Mouse (Mus musculus) hindbrain, embryonic 13.5 days (tissue): ENCODE results near the gene Fam167b. TPM values are rescaled to one million over a fixed set of nuclear protein-coding genes. Genes with fewer than 3 reads are reported as not detected.

Experiments
- ATAC-seq: fragments of 200-750 bp; cut with Nextera tagmentation; 2 replicates; pipeline ENCODE4 v1.8.0; 2017; ENCODE audit warnings: moderate TSS enrichment; ENCODE audit not compliant: low FRiP score
- H3K27ac ChIP-seq: fragments of 300-500 bp; sonication (generic); 2 replicates; pipeline ENCODE4 v1.5.1; 2015; ENCODE audit warnings: inconsistent platforms, mild to moderate bottlenecking, moderate library complexity
- H3K27me3 ChIP-seq: fragments of 300-500 bp; sonication (generic); 2 replicates; pipeline ENCODE4 v1.6.1; 2015; ENCODE audit warnings: mild to moderate bottlenecking, inconsistent platforms
- H3K36me3 ChIP-seq: fragments of 300-500 bp; sonication (generic); 2 replicates; pipeline ENCODE4 v1.6.1; 2015; ENCODE audit warnings: mild to moderate bottlenecking, inconsistent platforms
- H3K4me1 ChIP-seq: fragments of 300-500 bp; sonication (generic); replicated peaks from 2 replicates; pipeline ENCODE4 v1.6.1; 2015; ENCODE audit warnings: inconsistent platforms
- H3K4me2 ChIP-seq: fragments of 300-500 bp; sonication (generic); 2 replicates; pipeline ENCODE4 v1.6.1; 2015; ENCODE audit warnings: inconsistent platforms, mild to moderate bottlenecking, moderate library complexity
- H3K4me3 ChIP-seq: fragments of 300-500 bp; sonication (generic); 2 replicates; pipeline ENCODE4 v1.5.1; 2015; ENCODE audit warnings: mild to moderate bottlenecking, inconsistent platforms
- H3K9ac ChIP-seq: fragments of 300-500 bp; sonication (generic); 2 replicates; pipeline ENCODE4 v1.6.1; 2015; ENCODE audit warnings: mild to moderate bottlenecking, inconsistent platforms
- H3K9me3 ChIP-seq: fragments of 300-500 bp; sonication (generic); 2 replicates; pipeline ENCODE4 v1.6.1; 2016; ENCODE audit warnings: inconsistent platforms
- WGBS: fragments of 180-500 bp; shearing (Covaris S2); methylation state at CpG from one replicate; pipeline ENCODE4 v1.1.7; 2015; 5-methylcytosine and 5-hydroxymethylcytosine counted together
- polyA plus RNA-seq: library from polyadenylated mRNA; unstranded; fragments of >200 nt; fragmentation: Nextera tagmentation; extraction: Ambion mirVana; gene quantifications from 2 replicates; pipeline ENCODE4 v1.2.1, GENCODE M21; 2015

Fam167b gene
- polyA plus RNA-seq, 1 experiment from 2014 or later = 0.87 TPM

DNA sequence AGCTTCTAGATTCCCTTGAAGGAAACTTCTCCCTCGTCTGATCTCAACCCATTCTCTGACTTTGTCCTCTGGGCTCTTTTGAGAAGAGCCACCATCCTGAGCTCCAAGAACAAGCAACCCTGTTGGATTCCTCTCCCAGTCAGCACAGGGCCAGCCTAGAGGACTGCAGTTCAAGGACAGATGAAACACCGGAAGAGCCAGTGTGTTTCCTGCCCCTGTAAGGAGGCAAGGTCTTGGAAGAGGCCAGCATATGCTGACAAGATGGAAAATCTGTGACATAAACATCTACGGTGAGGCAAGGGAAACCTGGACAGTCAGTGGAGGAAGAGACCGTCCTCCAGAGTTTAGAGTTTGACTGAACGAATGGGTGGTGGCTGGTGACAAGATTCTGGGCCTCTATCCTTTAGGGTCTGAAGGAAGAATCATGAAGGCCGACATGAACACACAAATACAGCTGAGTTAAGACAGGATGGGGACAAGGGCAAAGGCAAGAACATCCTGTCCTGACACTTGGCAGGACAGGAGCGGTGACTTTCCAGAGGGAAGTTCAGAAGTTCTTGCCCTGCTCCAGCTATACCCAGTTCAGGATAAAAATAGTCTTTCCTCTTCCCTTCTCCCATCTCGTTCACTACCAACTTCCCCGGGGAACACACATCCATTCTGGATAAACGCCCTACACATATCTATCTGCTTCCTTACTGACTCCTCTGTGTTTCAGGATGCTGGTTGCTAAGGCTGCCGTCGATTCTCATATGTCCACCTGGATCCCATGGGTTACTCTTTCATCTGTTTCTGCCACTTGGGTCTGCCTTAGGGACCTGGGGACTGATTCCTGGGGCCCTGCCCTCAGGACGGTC lies 5.9 kb downstream of the Fam167b start:
- Histone ChIP-seq H3K4me3 (no peak overlapping the region), H3K27ac (no peak overlapping the region), H3K9me3 (no peaks in the 10 kb centered on the region), H3K9ac (no peak overlapping the region), H3K36me3 (no peaks in the 10 kb centered on the region), H3K27me3 (no peaks in the 10 kb centered on the region), H3K4me1 (peaks cover 7% of the 10 kb centered on the region; the same call in 1 of the 2 replicates), H3K4me2 (no peak overlapping the region)
- 87% methylated on average over 13 of the region's 13 CpGs for WGBS
- ATAC-seq = no peak

DNA sequence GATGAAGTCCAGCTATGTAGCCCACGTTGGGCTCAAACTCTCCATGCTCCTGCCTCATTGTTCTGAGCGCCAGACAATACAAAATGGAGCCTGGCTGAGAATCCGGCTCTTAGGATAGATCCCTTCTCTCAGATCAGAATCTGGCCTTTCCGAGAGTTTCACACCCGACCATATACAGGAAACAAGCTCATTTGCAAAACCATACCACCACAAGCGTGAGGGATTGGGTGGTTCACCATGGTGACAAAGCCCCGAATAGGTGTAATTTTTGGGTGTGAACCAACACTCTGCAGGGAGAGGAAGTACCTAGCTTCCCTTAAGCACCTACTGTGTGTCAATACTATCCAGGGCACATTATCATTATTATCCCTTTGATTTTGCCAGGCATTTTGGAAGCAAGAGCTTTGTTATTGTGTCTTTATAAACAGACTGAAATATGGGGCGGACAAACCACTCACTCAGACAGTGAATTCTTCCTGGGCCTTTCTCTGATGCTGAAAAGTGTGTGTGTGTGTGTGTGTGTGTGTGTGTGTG lies 6.7 kb downstream of the Fam167b start:
- 79% methylated on average over 8 of the region's 8 CpGs for WGBS
- Histone ChIP-seq H3K4me3 (no peak overlapping the region), H3K27ac (no peak overlapping the region), H3K9me3 (no peaks in the 10 kb centered on the region), H3K4me2 (no peak overlapping the region), H3K9ac (no peak overlapping the region), H3K27me3 (no peaks in the 10 kb centered on the region), H3K4me1 (no peaks in the 10 kb centered on the region), H3K36me3 (no peaks in the 10 kb centered on the region)
- no peak for ATAC-seq

- H3K36me3 ChIP-seq = no peaks in the 10 kb centered on the region
- H3K9me3 ChIP-seq = no peaks in the 10 kb centered on the region
- ATAC-seq = no peak
- H3K27ac ChIP-seq = no peak overlapping the region
- WGBS = 89% methylated on average over 6 of the region's 6 CpGs
- H3K4me3 ChIP-seq = no peak overlapping the region
- H3K27me3 ChIP-seq = no peaks in the 10 kb centered on the region
- H3K4me1 ChIP-seq = no peaks in the 10 kb centered on the region
- no peak overlapping the region for H3K4me2 ChIP-seq
- H3K9ac ChIP-seq = no peak overlapping the region
Observed at GRCm38 (mm10) chr4:129570028-129570427, 8.3 kb downstream of the Fam167b start.

- Histone ChIP-seq H3K9me3 (no peaks in the 10 kb centered on the region), H3K27ac (no peak overlapping the region), H3K4me3 (no peak overlapping the region), H3K36me3 (no peaks in the 10 kb centered on the region), H3K27me3 (no peaks in the 10 kb centered on the region), H3K4me2 (no peak overlapping the region), H3K9ac (no peak overlapping the region), H3K4me1 (no peaks in the 10 kb centered on the region)
- WGBS = 90% methylated on average over 7 of the region's 7 CpGs
- ATAC-seq = no peak
Observed at GRCm38 (mm10) chr4:129568366-129568765, 10.0 kb downstream of the Fam167b start.

DNA sequence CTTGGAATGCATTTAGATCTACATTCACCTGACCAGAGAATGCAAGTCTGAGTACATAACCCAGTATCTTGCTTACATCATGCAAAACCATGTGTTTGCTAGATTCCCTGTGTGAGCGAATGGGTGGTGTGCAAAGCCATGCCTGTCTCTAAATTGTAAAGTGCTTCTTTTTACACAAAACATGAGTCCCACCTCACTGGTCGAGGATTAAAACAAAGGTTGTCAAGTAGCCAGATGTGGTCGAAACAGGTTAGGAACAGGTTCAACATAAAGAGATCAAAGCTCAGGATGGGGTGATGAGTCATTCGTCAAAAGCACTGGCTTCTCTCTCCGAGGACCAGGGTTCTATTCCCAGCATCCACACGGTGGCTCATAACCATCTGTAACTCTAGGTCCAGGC lies 13.2 kb downstream of the Fam167b start:
- no peaks in the 10 kb centered on the region for H3K36me3 ChIP-seq

DNA sequence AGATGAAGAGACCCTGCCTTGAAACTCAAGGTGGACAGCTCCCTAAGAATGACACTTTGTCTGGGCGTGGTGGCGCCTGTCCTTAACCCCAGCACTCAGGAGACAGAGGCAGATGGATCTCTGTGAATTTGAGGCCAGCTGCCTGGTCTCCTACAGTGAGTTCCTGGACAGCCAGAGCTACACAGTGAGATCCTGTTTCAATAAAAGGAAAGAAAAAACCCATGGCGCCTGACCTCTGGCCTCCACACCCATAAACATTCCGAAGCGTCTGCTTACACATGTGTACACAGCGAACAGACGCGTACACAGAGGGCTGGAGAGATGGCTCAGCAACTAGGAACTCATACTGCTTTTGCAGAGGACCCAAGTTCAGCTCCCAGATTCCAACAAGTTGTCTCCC lies 14.6 kb downstream of the Fam167b start:
- no peaks in the 10 kb centered on the region for H3K4me1 ChIP-seq
- H3K9me3 ChIP-seq = no peaks in the 10 kb centered on the region
- 64% methylated on average over 8 of the region's 8 CpGs for WGBS
- H3K9ac ChIP-seq = no peak overlapping the region
- H3K36me3 ChIP-seq = no peaks in the 10 kb centered on the region
- ATAC-seq = no peak
- no peaks in the 10 kb centered on the region for H3K27me3 ChIP-seq
- H3K27ac ChIP-seq = no peak overlapping the region
- H3K4me3 ChIP-seq = no peak overlapping the region
- no peak overlapping the region for H3K4me2 ChIP-seq

More for the DNA sequence above, 13.2 kb downstream of the Fam167b start:
- Histone ChIP-seq H3K9ac (no peak overlapping the region), H3K4me1 (no peaks in the 10 kb centered on the region), H3K4me3 (no peak overlapping the region), H3K9me3 (no peaks in the 10 kb centered on the region), H3K4me2 (no peak overlapping the region), H3K27ac (no peak overlapping the region), H3K27me3 (no peaks in the 10 kb centered on the region)
- ATAC-seq = no peak
- WGBS = 88% methylated on average over 6 of the region's 6 CpGs

DNA sequence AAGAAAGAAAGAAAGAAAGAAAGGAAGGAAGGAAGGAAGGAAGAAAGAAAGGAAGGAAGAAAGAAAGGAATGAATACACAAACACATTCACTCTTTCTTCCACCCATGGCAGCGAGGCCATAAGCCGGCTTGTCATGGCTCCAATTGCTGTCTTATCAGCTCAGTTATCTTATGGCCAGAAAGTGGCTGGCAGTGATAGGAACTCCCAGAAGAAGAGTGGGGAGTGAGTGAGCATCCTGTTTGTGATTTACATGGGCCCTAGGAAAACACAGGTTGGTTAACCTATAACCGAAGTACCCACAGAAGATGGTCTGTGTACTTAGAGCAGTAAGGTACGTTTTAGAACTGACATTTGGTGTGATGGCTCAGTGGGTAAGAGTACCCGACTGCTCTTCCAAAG lies 17.2 kb downstream of the Fam167b start:
- Histone ChIP-seq H3K27ac (no peak overlapping the region), H3K36me3 (no peaks in the 10 kb centered on the region), H3K4me2 (no peak overlapping the region), H3K9ac (no peak overlapping the region), H3K4me3 (no peak overlapping the region), H3K9me3 (no peaks in the 10 kb centered on the region), H3K27me3 (0 out of 2 replicates have a peak, but pooled peaks cover 6% of the 10 kb centered on the region), H3K4me1 (peaks cover 5% of the 10 kb centered on the region; the same call in 1 of the 2 replicates)
- WGBS = 89% methylated on average over 5 of the region's 5 CpGs
- ATAC-seq = no peak

DNA sequence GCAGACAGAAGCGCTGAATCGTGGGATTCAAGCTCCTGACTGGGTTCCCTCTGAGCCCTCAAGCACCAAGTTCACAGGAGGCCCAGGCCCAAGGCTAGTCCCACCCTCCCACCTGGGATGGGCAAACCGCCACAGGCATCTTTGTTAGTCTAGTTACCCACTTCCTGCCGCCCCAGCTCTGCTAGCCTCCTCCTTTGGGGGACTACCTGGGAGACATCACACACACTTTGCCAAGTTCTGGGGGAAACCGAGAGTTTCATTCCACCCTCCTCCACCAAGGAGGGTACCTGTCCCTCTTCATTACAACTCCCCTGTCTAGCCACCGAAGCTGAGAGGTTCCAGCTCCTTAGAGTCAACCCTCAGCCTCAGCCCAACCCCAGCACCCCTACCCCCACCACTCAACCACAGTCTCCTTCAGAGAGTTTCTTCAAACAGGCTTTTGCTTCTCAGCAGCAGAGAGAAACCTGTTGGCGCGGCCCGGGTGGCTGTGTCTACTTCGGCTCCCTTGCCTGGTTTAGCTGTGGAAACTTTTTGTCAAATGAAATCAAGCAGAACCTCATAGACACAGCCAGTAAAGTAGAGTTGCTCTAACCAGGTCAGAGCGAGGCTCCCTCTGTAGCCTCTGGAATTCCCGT lies 19.9 kb downstream of the Fam167b start:
- no peak for ATAC-seq
- no peaks in the 10 kb centered on the region for H3K9me3 ChIP-seq
- H3K27ac ChIP-seq = no peak overlapping the region
- no peaks in the 10 kb centered on the region for H3K36me3 ChIP-seq
- no peak overlapping the region for H3K9ac ChIP-seq
- peaks cover 13% of the 10 kb centered on the region; the same call in 1 of the 2 replicates for H3K27me3 ChIP-seq
- no peak overlapping the region for H3K4me2 ChIP-seq
- WGBS = 80% methylated on average over 12 of the region's 12 CpGs
- H3K4me3 ChIP-seq = no peak overlapping the region
- H3K4me1 ChIP-seq = peaks cover 22% of the 10 kb centered on the region

DNA sequence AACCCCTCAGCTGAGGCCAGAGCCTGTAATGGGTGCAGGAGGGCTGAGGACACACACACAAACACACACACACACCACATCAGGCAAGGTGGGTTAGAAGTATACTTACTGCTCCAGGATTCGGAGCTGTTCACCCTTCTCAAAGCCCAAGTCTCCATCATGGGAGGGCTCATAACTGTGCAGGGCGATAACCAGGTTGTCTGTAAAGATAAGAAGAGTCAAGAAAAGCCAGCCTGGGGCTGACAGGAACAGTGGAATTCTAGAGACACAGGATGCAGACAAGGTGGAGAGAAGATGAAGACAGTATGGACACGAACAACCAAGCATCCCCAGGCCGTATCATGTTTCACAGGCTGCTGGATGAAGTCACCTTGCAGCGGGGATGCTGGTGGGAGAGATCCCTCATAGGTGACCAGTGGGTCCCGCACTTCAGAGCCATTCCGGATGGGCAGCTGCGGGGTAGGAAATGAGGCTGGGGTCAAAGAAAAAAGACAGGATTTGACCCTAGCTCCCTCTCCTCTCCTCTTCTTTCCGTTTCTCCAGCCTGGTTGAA lies 21.0 kb downstream of the Fam167b start:
- H3K36me3 ChIP-seq = no peaks in the 10 kb centered on the region
- WGBS = 81% methylated on average over 9 of the region's 9 CpGs
- H3K9me3 ChIP-seq = no peaks in the 10 kb centered on the region
- peak overlapping the region; percentile 42; the same call in 1 of the 2 replicates for H3K4me3 ChIP-seq
- peaks cover 22% of the 10 kb centered on the region for H3K4me1 ChIP-seq
- peak overlapping the region; percentile 63 for H3K4me2 ChIP-seq
- peak overlapping the region; percentile 68; the same call in 1 of the 2 replicates for H3K9ac ChIP-seq
- H3K27me3 ChIP-seq = peaks cover 13% of the 10 kb centered on the region; the same call in 1 of the 2 replicates
- ATAC-seq = no peak
- 0 out of 2 replicates have a peak overlapping the region, but pooled peaks have one; percentile 44 for H3K27ac ChIP-seq

DNA sequence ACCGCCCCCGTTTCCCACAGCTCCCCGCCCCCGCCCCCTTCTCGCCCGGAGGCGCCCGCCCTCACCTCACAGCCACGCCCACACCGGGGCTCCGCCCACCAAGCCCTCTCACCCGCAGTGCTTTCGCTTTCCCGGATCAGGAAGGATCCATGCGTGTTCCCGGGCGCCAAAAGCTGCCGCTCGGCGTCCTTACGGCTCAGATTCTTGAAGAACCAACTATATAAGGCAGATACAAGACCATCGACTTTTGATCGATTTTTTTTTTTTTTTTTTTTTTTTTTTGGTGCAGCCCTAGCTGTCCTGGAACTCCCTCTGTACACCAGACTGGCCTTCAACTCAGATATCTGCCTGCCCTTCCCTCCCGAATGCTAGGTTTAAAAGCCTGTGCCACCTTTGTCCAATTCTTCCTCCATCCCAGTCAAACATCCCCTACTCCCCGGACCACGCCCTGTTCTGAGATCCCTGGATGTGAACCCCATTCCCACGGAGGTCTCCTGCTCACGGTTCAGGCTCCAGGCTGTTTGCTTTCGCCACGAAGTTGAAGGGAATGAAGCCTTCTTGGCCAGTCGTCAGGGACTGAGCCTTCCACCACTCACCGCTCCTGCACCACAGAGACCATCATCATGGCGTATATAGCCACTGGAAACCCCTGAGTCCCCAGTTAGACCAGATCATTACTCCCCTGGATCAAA lies 21.7 kb downstream of the Fam167b start:
- H3K36me3 ChIP-seq = no peaks in the 10 kb centered on the region
- peaks cover 13% of the 10 kb centered on the region; the same call in 1 of the 2 replicates for H3K27me3 ChIP-seq
- no peaks in the 10 kb centered on the region for H3K9me3 ChIP-seq
- peak; percentile 67 for ATAC-seq
- peak overlapping the region; percentile 53; the same call in 1 of the 2 replicates for H3K27ac ChIP-seq
- peak overlapping the region; percentile 68 for H3K9ac ChIP-seq
- 9% methylated on average over 33 of the region's 33 CpGs for WGBS
- peaks cover 22% of the 10 kb centered on the region for H3K4me1 ChIP-seq
- H3K4me3 ChIP-seq = peak overlapping the region; percentile 42
- peak overlapping the region; percentile 63 for H3K4me2 ChIP-seq

DNA sequence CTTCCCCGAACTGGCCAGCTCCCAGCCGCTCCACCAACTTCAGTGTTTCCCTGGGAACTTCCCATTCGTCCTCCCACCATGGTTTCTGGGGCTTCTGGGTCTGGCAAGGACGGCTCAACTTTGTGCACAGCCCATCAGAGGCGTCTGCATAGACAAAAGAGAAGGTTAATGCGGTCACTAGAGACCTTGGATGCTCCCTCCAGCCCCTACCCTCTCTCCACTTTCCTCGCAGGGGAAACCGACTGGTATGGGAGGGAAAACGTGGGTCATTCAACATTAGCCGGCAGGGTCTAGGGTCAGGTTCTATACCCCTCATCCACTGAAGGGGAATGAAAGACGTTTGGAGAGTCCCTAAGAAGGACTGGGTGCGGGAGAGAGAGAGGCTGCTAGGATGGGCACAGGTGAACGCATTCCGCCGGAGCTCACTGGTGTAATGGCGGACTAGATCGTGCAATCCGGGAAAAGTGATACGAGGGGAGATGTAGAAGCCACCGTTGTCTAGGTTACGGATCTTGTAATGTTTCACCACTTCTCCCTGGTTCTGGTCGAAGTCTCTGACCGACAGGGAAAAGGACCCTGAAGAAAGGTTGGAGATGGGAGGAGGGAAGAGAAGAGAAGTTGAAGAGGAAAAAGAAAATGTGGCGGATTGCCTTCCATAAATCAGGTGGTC lies 22.4 kb downstream of the Fam167b start:
- ATAC-seq = peak; percentile 79
- Histone ChIP-seq H3K9ac (peak overlapping the region; percentile 68), H3K9me3 (no peaks in the 10 kb centered on the region), H3K27ac (peak overlapping the region; percentile 53), H3K4me3 (peak overlapping the region; percentile 42), H3K4me2 (peak overlapping the region; percentile 63), H3K27me3 (peaks cover 13% of the 10 kb centered on the region; the same call in 1 of the 2 replicates), H3K4me1 (peaks cover 22% of the 10 kb centered on the region), H3K36me3 (no peaks in the 10 kb centered on the region)
- WGBS = 0% methylated on average over 24 of the region's 24 CpGs
